Mouse (Mus musculus) hindbrain, embryonic 11.5 days (tissue): ENCODE measurements around the gene Mcfd2. TPM values are rescaled to one million over a fixed set of nuclear protein-coding genes. Genes with fewer than 3 reads are reported as not detected.

Experiments
- polyA plus RNA-seq: library from polyadenylated mRNA; unstranded; fragments of >200 nt; fragmentation: Nextera tagmentation; extraction: Ambion mirVana; gene quantifications from 2 replicates; pipeline ENCODE4 v1.2.1, GENCODE M21; 2014

Mcfd2 gene
- polyA plus RNA-seq, 1 experiment from 2014 or later = 69.4 TPM

Other genes starting within 250 kb of the Mcfd2 start
- gene Pigf, start 240.5 kb downstream of the Mcfd2 start, polyA plus RNA-seq = 42.3 and 45.2 TPM in 2 replicates
- gene Cript, start 240.4 kb downstream of the Mcfd2 start, polyA plus RNA-seq = 212 and 226 TPM in 2 replicates
- 15.0 and 16.2 TPM in 2 replicates for gene Socs5, start 158.3 kb downstream of the Mcfd2 start, polyA plus RNA-seq
- gene Ttc7, start 17.0 kb upstream of the Mcfd2 start, polyA plus RNA-seq = 2.7 and 3.0 TPM in 2 replicates
- gene Stpg4, start 161.8 kb upstream of the Mcfd2 start, polyA plus RNA-seq = not detected in 2 replicates
- 1,591 and 1,601 TPM in 2 replicates for gene Calm2, start 181.0 kb upstream of the Mcfd2 start, polyA plus RNA-seq